Mouse (Mus musculus): ENCODE results near the gene Apoc1. TPM values are rescaled to one million over a fixed set of nuclear protein-coding genes. Genes with fewer than 3 reads are reported as not detected.
A peak's percentile ranks its signal among the peaks of the same experiment; 100 is the strongest.
"Not testable (repeated sequence)": the region's sequence is repeated elsewhere in the genome, so short reads cannot be mapped to it uniquely, and the experiment has no call there.

The Apoc1 gene
- polyA plus RNA-seq, 1 experiment from 2014 or later: 8.4 TPM

DNA sequence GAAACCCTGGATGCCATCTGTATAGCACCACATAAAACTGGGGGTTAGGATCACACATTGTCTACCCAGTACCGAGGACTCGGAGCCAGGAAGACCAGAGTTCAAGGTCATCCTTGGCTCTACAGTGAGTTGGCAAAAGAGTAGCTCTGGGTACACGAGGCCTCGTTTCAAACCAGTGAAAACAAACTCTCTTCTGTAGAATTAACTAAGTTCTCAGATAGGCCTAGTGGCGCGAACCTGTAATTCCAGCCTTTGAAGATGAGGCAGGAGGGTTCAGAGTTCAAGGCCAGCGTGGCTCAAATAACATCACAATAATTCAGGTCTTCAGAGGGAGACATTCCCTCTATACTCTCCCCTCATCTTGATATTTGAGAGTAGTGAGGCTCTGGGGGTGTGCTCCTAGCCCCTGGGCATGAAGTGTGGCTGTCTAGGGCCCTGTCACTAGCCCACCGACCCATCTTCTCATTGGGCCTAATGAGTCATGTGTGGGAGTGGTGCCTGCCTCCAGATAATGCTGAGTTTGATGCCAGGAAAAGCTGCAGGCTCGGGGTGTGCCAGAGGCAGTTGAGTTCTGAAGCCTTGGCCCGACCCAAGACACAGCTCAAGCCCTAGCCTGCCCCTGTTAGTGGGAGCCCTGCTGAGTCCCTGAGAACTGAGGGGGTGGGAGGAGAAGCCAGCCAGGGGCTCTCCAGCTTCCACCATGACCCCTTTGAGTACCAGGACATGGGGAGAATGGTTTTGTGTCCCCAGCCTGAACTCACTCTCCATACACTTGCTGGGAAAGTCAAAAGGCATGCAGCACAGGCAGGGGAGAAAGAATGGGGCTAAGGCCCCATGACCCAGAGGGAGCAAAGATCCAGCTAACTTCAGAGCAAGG lies 2.1 kb upstream of the Apoc1 start:
- ATAC-seq (ENCODE audit: low FRiP score, low TSS enrichment): no peak
- no peaks in the 10 kb centered on the region for H3K27me3 ChIP-seq (ENCODE audit: control insufficient read depth, insufficient read depth, low read length)
- no peak overlapping the region for H3K9ac ChIP-seq (ENCODE audit: low read depth, low read length)
- WGBS: 72% methylated on average over 10 of the region's 10 CpGs
- no peak overlapping the region for H3K4me3 ChIP-seq (ENCODE audit: low read length)
- no peaks in the 10 kb centered on the region for H3K36me3 ChIP-seq (ENCODE audit: control insufficient read depth, insufficient read depth, low read length)
- no peak overlapping the region for H3K4me2 ChIP-seq (replicated peaks; ENCODE audit: low read depth, low read length)
- H3K27ac ChIP-seq (ENCODE audit: low read depth, low read length): peak overlapping the region; percentile 39; the same call in 1 of the 2 replicates
- H3K9me3 ChIP-seq (ENCODE audit: control insufficient read depth, low read length): no peaks in the 10 kb centered on the region
- H3K4me1 ChIP-seq (ENCODE audit: control insufficient read depth, insufficient read depth, low read length): peaks cover 23% of the 10 kb centered on the region; the same call in 1 of the 2 replicates

GRCm38 (mm10) chr7:19693421-19693820 lies 961 bp upstream of the Apoc1 start:
- Histone ChIP-seq H3K27ac (ENCODE audit: low read depth, low read length) (no peak overlapping the region), H3K27me3 (ENCODE audit: control insufficient read depth, insufficient read depth, low read length) (no peaks in the 10 kb centered on the region), H3K9me3 (ENCODE audit: control insufficient read depth, low read length) (no peaks in the 10 kb centered on the region), H3K4me2 (replicated peaks; ENCODE audit: low read depth, low read length) (no peak overlapping the region), H3K9ac (ENCODE audit: low read depth, low read length) (no peak overlapping the region), H3K4me3 (ENCODE audit: low read length) (no peak overlapping the region), H3K4me1 (ENCODE audit: control insufficient read depth, insufficient read depth, low read length) (peaks cover 15% of the 10 kb centered on the region; the same call in 1 of the 2 replicates), H3K36me3 (ENCODE audit: control insufficient read depth, insufficient read depth, low read length) (no peaks in the 10 kb centered on the region)
- 25% methylated on average over 10 of the region's 10 CpGs for WGBS
- no peak for ATAC-seq (ENCODE audit: low FRiP score, low TSS enrichment)

- H3K9me3 ChIP-seq (ENCODE audit: control insufficient read depth, low read length): no peaks in the 10 kb centered on the region
- no peaks in the 10 kb centered on the region for H3K27me3 ChIP-seq (ENCODE audit: control insufficient read depth, insufficient read depth, low read length)
- H3K4me1 ChIP-seq (ENCODE audit: control insufficient read depth, insufficient read depth, low read length): peaks cover 15% of the 10 kb centered on the region; the same call in 1 of the 2 replicates
- H3K4me2 ChIP-seq (replicated peaks; ENCODE audit: low read depth, low read length): 0 out of 2 replicates have a peak overlapping the region, but pooled peaks have one; percentile 2
- no peak overlapping the region for H3K9ac ChIP-seq (ENCODE audit: low read depth, low read length)
- 71% methylated on average over 6 of the region's 6 CpGs for WGBS
- H3K4me3 ChIP-seq (ENCODE audit: low read length): no peak overlapping the region
- ATAC-seq (ENCODE audit: low FRiP score, low TSS enrichment): no peak
- H3K27ac ChIP-seq (ENCODE audit: low read depth, low read length): no peak overlapping the region
- no peaks in the 10 kb centered on the region for H3K36me3 ChIP-seq (ENCODE audit: control insufficient read depth, insufficient read depth, low read length)
Measured at GRCm38 (mm10) chr7:19691434-19691833, 1.0 kb downstream of the Apoc1 start.

DNA sequence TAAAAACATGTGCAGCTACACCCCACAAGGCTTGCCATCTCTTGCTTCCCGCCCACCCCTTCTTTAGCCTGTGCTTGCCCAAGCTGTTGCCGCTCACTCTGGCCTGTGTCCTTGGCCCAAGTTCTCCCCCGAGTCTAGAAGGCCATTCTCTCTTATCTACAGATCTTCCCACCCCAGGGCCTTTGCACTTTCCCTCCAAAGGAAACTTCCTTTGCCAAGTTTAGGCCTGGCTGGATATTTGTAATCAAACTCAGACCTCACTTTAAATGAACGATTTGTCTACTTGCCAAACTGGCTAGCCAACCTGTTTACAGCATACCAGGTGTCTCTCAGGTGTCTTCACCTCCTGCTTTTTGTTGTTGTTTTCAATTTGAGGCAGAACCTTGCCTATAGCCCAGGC lies 1.6 kb downstream of the Apoc1 start:
- ATAC-seq (ENCODE audit: low FRiP score, low TSS enrichment): no peak
- WGBS: 85% methylated on average over 4 of the region's 4 CpGs

DNA sequence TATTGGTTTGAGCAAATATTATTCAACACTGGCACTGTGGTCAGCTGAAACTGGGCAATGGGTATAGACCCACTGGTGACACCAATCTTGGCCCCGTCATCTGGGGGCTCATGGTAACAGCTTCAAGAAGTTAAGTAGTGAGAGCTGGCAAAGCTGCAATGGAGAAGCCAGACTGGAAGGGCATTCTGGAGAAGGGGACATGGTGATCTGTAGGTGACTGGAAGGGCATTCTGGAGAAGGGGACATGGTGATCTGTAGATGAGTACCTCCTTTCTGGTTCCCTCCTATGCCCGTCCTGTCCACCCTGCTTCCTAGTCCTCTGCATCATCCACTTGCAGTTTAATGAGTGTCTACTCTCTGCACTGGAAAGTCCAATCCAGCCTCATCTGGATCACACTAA lies 3.8 kb downstream of the Apoc1 start:
- WGBS: 97% methylated on average over 2 of the region's 2 CpGs
- Histone ChIP-seq H3K9ac (ENCODE audit: low read depth, low read length) (no peak overlapping the region), H3K27me3 (ENCODE audit: control insufficient read depth, insufficient read depth, low read length) (no peaks in the 10 kb centered on the region), H3K4me1 (ENCODE audit: control insufficient read depth, insufficient read depth, low read length) (peaks cover 11% of the 10 kb centered on the region; the same call in 1 of the 2 replicates), H3K36me3 (ENCODE audit: control insufficient read depth, insufficient read depth, low read length) (no peaks in the 10 kb centered on the region), H3K4me2 (replicated peaks; ENCODE audit: low read depth, low read length) (no peak overlapping the region), H3K9me3 (ENCODE audit: control insufficient read depth, low read length) (no peaks in the 10 kb centered on the region), H3K27ac (ENCODE audit: low read depth, low read length) (no peak overlapping the region), H3K4me3 (ENCODE audit: low read length) (no peak overlapping the region)
- no peak for ATAC-seq (ENCODE audit: low FRiP score, low TSS enrichment)

More for the DNA sequence above, 1.6 kb downstream of the Apoc1 start:
- Histone ChIP-seq H3K9ac (ENCODE audit: low read depth, low read length) (no peak overlapping the region), H3K4me2 (replicated peaks; ENCODE audit: low read depth, low read length) (no peak overlapping the region), H3K27me3 (ENCODE audit: control insufficient read depth, insufficient read depth, low read length) (no peaks in the 10 kb centered on the region), H3K4me1 (ENCODE audit: control insufficient read depth, insufficient read depth, low read length) (peaks cover 15% of the 10 kb centered on the region; the same call in 1 of the 2 replicates), H3K9me3 (ENCODE audit: control insufficient read depth, low read length) (no peaks in the 10 kb centered on the region), H3K4me3 (ENCODE audit: low read length) (no peak overlapping the region), H3K36me3 (ENCODE audit: control insufficient read depth, insufficient read depth, low read length) (no peaks in the 10 kb centered on the region), H3K27ac (ENCODE audit: low read depth, low read length) (no peak overlapping the region)

DNA sequence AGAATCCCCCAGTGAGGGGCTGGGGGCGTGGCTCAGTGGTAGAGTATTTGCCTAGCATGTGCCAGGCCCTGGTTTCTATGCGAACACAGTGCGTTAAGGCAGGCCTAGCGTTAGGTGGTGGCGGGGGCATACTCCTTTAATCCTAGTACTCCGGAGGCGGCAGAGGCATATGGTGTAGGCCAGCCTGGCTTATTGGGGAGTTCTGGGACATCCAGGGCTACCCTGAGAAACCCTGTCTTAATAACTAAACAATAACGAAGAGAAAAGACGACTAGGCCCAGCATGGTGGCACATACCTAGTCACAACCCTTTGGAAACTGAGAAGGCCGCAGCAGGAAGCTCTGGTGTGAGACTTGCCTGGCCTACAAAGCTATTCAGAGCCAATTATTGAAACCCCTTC lies 4.4 kb downstream of the Apoc1 start:
- peaks cover 6% of the 10 kb centered on the region; the same call in 1 of the 2 replicates for H3K4me1 ChIP-seq (ENCODE audit: control insufficient read depth, insufficient read depth, low read length)
- H3K4me3 ChIP-seq (ENCODE audit: low read length): no peak overlapping the region
- no peak overlapping the region for H3K27ac ChIP-seq (ENCODE audit: low read depth, low read length)
- no peak for ATAC-seq (ENCODE audit: low FRiP score, low TSS enrichment)
- H3K4me2 ChIP-seq (replicated peaks; ENCODE audit: low read depth, low read length): no peak overlapping the region
- WGBS: 96% methylated on average over 10 of the region's 10 CpGs
- H3K9ac ChIP-seq (ENCODE audit: low read depth, low read length): no peak overlapping the region
- H3K9me3 ChIP-seq (ENCODE audit: control insufficient read depth, low read length): no peaks in the 10 kb centered on the region
- H3K36me3 ChIP-seq (ENCODE audit: control insufficient read depth, insufficient read depth, low read length): no peaks in the 10 kb centered on the region
- no peaks in the 10 kb centered on the region for H3K27me3 ChIP-seq (ENCODE audit: control insufficient read depth, insufficient read depth, low read length)

DNA sequence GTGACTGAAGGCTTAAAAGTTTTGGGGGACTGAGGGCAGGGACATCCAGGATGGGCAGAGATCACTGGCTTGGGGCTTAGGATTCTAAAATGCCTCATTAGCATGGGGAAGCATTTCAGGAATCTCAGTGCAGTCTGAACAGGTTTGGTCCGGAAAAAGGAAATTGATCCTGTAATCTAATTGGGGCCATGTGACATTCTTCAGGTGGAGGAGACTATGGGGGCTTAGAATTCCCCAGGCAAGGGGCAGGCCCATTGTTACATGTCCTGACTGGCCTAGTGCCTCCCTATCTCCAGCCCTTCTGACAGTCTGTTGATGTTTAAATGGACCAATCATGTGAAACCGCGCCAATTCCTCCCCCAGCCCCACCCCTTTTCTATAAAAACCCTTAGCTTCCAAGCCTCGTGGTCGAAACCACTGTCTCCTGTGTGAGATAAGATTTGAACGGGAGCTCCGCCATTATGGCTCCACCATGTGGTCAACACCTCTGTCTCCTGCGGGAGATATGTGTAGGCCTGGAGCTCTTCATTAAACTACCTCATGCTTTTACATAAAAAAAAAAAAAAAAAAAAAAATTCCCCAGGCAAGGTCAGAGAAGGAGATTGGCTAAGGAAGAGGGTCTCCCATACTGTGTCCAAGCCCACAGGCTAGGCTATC lies 5.4 kb downstream of the Apoc1 start:
- 67% methylated on average over 8 of the region's 8 CpGs for WGBS
- not testable (repeated sequence) for H3K27me3 ChIP-seq (ENCODE audit: control insufficient read depth, insufficient read depth, low read length); H3K4me2 ChIP-seq (replicated peaks; ENCODE audit: low read depth, low read length); H3K4me3 ChIP-seq (ENCODE audit: low read length); H3K9ac ChIP-seq (ENCODE audit: low read depth, low read length); ATAC-seq (ENCODE audit: low FRiP score, low TSS enrichment); H3K4me1 ChIP-seq (ENCODE audit: control insufficient read depth, insufficient read depth, low read length); H3K36me3 ChIP-seq (ENCODE audit: control insufficient read depth, insufficient read depth, low read length); H3K9me3 ChIP-seq (ENCODE audit: control insufficient read depth, low read length); H3K27ac ChIP-seq (ENCODE audit: low read depth, low read length)

- no peak overlapping the region for H3K4me2 ChIP-seq (replicated peaks; ENCODE audit: low read depth, low read length)
- no peak overlapping the region for H3K27ac ChIP-seq (ENCODE audit: low read depth, low read length)
- no peaks in the 10 kb centered on the region for H3K27me3 ChIP-seq (ENCODE audit: control insufficient read depth, insufficient read depth, low read length)
- no peaks in the 10 kb centered on the region for H3K4me1 ChIP-seq (ENCODE audit: control insufficient read depth, insufficient read depth, low read length)
- no peaks in the 10 kb centered on the region for H3K36me3 ChIP-seq (ENCODE audit: control insufficient read depth, insufficient read depth, low read length)
- H3K4me3 ChIP-seq (ENCODE audit: low read length): no peak overlapping the region
- no peaks in the 10 kb centered on the region for H3K9me3 ChIP-seq (ENCODE audit: control insufficient read depth, low read length)
- H3K9ac ChIP-seq (ENCODE audit: low read depth, low read length): no peak overlapping the region
- ATAC-seq (ENCODE audit: low FRiP score, low TSS enrichment): no peak
- 86% methylated on average over 6 of the region's 6 CpGs for WGBS
Measured at GRCm38 (mm10) chr7:19686521-19686920, 5.9 kb downstream of the Apoc1 start.

- Histone ChIP-seq H3K27ac (ENCODE audit: low read depth, low read length) (no peak overlapping the region), H3K9ac (ENCODE audit: low read depth, low read length) (no peak overlapping the region), H3K4me3 (ENCODE audit: low read length) (no peak overlapping the region), H3K36me3 (ENCODE audit: control insufficient read depth, insufficient read depth, low read length) (no peaks in the 10 kb centered on the region), H3K4me2 (replicated peaks; ENCODE audit: low read depth, low read length) (no peak overlapping the region), H3K27me3 (ENCODE audit: control insufficient read depth, insufficient read depth, low read length) (no peaks in the 10 kb centered on the region), H3K9me3 (ENCODE audit: control insufficient read depth, low read length) (no peaks in the 10 kb centered on the region), H3K4me1 (ENCODE audit: control insufficient read depth, insufficient read depth, low read length) (no peaks in the 10 kb centered on the region)
- WGBS: 61% methylated on average over 4 of the region's 4 CpGs
- no peak for ATAC-seq (ENCODE audit: low FRiP score, low TSS enrichment)
Measured at GRCm38 (mm10) chr7:19685374-19685773, 7.1 kb downstream of the Apoc1 start.

Data from kidney, embryonic 14.5 days (tissue).